Mouse (Mus musculus): ENCODE measurements around the gene Zfp719.
A peak's percentile ranks its signal among the peaks of the same experiment; 100 is the strongest.

The Zfp719 gene

DNA sequence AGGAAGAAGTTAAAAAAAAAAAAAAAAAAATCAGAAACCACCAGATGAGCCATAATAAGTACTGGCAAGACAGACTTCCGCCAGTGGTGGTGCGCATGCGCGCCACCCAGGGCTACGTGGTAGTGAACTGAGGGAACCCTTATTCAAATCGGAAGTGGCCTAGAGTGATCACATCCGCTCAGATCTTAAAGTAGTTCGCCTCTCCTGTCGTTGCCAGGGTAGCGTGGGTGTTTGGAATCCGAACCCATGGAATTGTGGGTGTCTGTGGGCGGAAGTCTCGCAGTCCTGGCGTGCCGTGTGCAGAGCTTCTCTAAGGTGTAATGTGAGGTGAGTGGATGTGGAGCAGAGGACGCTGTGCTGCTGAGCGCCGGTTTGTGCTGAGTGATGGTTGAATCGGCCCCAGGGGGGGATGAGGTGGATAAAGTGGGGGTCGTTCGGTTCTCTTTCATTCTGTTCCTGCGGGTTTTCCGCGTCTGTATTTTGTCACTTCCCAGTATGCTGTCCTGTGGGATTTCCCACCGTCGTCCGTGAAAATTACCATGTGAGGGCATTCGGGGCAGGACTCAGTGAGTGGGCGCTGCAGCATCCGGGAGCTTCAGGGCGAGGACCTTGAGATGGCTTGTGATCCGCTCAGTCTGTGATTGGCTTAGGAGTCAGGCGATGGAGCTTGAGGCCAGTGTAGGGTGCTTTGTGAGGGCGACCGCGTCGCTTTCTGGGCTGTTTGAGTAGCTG, at the start of gene Zfp719:
TSS of gene Zfp719 (plus strand) at position 171 of the 732 bp plus-strand sequence.
- peak; percentile 95 to 96 for DNase-seq (ENCODE audit: inconsistent age in 2 of 2, low spot score in 1 of 2)

- DNase-seq (ENCODE audit: inconsistent age in 2 of 2, low spot score in 1 of 2), result peak in 1 of 2 experiments; percentile 29
Observed at GRCm38 (mm10) chr7:43530216-43530785, 49.1 kb upstream of the Zfp719 start.

- no peak for DNase-seq (ENCODE audit: inconsistent age in 2 of 2, low spot score in 1 of 2)
Observed at GRCm38 (mm10) chr7:43532936-43533505, 46.4 kb upstream of the Zfp719 start.

DNA sequence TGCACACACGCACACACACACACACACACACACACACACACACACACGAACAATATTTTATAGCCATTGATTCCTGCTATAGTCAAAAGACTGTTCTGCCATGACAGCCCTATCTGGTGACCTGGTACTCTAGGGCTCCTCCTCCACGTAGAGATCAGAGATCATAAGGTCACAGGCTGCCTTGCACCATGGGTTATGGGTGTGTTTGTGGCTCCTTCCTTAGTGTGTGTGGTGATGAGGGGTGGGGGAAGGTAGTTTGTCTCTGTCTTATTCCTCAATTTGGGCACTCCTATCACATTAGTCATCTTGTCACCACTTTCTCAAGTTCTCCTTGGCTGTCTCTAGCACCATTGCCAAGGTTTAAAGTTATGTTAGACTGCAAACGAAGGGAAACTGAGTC, 40.9 kb upstream of the Zfp719 start:
- no peak for DNase-seq (ENCODE audit: inconsistent age in 2 of 2, low spot score in 1 of 2)

DNA sequence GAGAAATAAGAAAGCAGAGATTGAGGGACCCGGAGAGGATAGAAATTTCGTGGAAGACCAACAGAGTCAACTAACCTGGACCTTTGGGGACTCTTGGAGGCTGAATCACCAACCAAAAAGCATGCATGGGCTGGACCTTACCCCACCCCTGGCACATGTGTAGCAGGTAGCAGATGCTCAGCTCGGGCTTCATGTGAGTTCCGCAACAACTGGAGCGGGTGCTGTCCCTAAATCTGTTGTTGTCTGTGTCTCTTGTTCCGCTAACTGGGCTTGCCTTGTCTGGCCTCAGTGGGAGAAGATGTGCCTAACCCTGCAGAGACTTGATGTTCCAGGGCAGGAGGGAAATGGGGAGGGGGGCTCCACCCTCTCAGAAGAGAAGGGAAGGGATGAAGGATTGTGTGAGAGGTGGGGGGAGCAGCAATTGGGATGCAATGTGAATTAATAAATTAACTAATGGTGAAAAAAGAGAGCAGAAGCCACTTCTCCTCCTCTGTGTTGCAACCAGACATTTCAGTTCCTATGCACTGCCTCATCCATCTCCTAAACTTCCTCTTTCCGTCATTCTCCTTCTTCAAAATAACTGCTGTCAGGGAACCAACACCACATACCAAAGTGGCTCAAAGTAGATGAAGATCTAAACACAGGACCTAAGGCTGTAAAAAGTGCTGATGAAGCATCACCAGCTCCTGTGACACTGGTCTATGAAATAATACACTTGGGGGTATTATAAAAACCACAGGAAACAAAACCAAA, 35.0 kb upstream of the Zfp719 start, which contains the start of gene Cd33:
TSS of gene Cd33 (minus strand) at position 204 of the 753 bp plus-strand sequence.
- DNase-seq (ENCODE audit: inconsistent age in 2 of 2, low spot score in 1 of 2), result peak in 1 of 2 experiments; percentile 43

- DNase-seq (ENCODE audit: inconsistent age in 2 of 2, low spot score in 1 of 2), result no peak
Observed at GRCm38 (mm10) chr7:43545656-43546545, 33.5 kb upstream of the Zfp719 start.

GRCm38 (mm10) chr7:43547666-43548065, 31.7 kb upstream of the Zfp719 start:
- DNase-seq (ENCODE audit: inconsistent age in 2 of 2, low spot score in 1 of 2), result no peak

- no peak for DNase-seq (ENCODE audit: inconsistent age in 2 of 2, low spot score in 1 of 2)
Observed at GRCm38 (mm10) chr7:43548206-43548605, 31.2 kb upstream of the Zfp719 start.

DNA sequence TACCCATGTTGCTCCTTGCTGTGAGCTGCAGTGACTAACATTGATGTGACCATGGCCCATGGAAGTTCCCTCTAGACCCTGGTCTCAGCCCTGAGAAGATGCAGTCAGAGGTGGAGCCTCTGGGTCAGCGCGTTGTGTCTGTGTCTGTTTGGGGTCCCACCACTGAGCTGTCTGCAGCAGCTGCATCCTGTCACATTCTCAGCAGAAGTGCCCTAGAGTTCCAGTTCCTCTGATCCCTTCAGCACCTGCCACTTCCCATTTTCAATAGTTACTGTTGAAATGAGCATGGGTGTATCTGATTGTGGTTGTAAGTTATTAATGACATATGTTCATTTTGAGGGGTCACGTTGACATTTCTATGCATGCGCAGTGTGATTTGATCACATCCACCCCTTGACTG, 26.3 kb upstream of the Zfp719 start:
- peak in 1 of 2 experiments; percentile 35 for DNase-seq (ENCODE audit: inconsistent age in 2 of 2, low spot score in 1 of 2)

DNA sequence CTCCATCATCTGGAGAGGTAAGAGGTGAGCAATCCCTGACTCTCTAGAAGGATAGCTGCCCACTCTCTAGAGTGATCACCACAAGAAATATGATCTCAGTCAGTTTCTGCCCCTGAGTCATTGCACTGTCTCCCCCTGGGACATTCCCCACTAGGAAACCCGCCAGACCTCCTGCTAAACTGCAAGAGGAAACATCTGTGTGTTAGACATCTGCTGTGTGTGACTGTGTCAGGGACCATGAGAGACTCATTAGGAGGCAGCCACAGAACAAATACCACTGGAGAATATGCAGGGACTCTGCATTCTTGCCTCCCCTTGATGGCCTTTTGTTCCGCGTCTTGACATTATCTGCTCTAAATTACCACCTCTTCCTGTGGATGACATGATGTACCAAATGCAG, 24.9 kb upstream of the Zfp719 start:
- no peak for DNase-seq (ENCODE audit: inconsistent age in 2 of 2, low spot score in 1 of 2)

DNA sequence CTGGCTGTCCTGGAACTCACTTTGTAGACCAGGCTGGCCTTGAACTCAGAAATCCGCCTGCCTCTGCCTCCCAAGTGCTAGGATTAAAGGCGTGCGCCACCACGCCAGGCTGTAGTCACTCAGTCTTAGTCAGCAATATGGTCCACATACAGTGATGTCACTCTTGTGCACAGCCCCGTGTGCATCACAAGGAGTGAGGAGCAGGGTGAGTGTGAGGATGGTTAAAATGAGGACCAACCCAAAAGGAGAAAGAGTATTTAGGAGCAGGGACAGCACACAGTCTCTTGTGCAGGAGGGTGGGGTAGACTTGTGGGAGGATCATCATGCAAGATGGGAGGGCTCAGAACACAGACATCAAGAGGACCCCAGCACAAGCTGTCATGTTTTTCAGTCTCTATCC, 24.1 kb upstream of the Zfp719 start:
- no peak for DNase-seq (ENCODE audit: inconsistent age in 2 of 2, low spot score in 1 of 2)

- no peak for DNase-seq (ENCODE audit: inconsistent age in 2 of 2, low spot score in 1 of 2)
Observed at GRCm38 (mm10) chr7:43556901-43557300, 22.5 kb upstream of the Zfp719 start.

- peak; percentile 89 to 95 for DNase-seq (ENCODE audit: inconsistent age in 2 of 2, low spot score in 1 of 2)
Observed at GRCm38 (mm10) chr7:43562006-43562633, 17.3 kb upstream of the Zfp719 start, which contains the start of gene Zfp658. Zfp658 (plus strand) TSS chr7:43562256.

GRCm38 (mm10) chr7:43562651-43563070, 16.7 kb upstream of the Zfp719 start:
- no peak for DNase-seq (ENCODE audit: inconsistent age in 2 of 2, low spot score in 1 of 2)

DNA sequence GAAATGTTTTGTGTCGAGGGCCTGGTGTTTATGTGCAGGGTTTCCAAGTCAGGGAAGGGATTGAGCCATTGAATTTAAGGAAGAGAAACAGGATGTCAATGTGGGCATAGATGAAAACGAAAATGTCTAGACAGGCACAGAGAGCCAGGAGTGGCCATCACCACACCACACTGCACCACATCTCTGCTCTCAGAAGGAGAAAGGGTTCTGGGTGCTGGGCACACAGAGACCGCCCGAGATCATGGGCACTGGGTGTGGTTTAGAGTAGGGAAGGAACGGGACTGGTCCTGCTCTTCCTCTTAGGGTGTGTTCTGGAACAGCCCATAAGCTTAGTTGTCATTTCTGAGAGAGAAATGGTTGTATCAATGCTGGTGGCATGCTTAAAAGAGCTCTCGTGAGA, 16.1 kb upstream of the Zfp719 start:
- no peak for DNase-seq (ENCODE audit: inconsistent age in 2 of 2, low spot score in 1 of 2)

GRCm38 (mm10) chr7:43571216-43571615, 8.2 kb upstream of the Zfp719 start:
- no peak for DNase-seq (ENCODE audit: inconsistent age in 2 of 2, low spot score in 1 of 2)

DNA sequence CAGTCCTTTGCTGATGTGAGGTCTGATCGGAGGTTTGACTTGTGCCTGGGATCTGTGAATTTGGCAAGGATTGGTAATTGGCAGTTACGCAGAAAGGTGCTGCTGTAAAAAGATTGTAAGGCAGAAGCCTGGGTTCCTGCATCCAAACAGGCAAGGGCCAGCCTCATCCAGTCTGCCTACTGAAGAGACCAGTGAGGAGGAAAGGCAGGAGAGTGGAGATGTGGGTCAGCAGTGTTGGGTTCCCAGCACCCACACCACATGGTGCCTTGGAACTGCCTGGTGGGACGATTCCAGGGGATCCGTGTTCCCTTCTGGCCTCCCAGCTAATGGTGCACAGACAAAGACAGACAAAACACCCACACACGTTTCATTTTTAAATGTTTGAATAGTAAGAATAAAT, 1.1 kb downstream of the Zfp719 start:
- peak in 1 of 2 experiments; percentile 48 for DNase-seq (ENCODE audit: inconsistent age in 2 of 2, low spot score in 1 of 2)

DNA sequence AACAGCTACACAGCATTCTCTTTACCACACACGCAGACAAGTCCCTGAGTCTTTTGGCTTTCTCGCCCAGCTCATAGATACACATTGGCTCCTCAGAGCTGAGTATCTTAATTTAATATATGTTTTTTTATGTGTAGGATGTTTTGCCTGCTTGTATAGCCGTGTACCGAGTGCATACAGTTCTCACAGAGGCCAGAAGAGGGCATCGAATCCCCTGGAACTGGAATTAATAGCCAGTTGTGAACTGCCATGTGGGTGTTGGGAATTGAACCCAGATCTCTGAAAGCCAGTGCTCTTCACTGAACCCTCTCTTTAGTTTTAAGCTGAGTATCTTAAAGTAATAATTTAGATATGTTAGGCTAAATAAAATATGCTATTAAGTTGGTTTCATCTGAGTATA, 5.4 kb downstream of the Zfp719 start:
- peak in 1 of 2 experiments; percentile 51 for DNase-seq (ENCODE audit: inconsistent age in 2 of 2, low spot score in 1 of 2)

- peak; percentile 47 to 76 for DNase-seq (ENCODE audit: inconsistent age in 2 of 2, low spot score in 1 of 2)
Observed at GRCm38 (mm10) chr7:43601884-43602283, 22.5 kb downstream of the Zfp719 start.
